Mouse (Mus musculus) effector memory CD4-positive, alpha-beta T cell, adult 5 months (primary cell): ENCODE measurements around the gene Gm6367. TPM values are rescaled to one million over a fixed set of nuclear protein-coding genes. Genes with fewer than 3 reads are reported as not detected.

ENCODE experiments used
- polyA plus RNA-seq: library from polyadenylated mRNA; unstranded; fragments of 100-300 nt; shearing (Covaris generic); gene quantifications from one replicate; pipeline ENCODE4 v1.2.1, GENCODE M21; 2017

The Gm6367 gene
- polyA plus RNA-seq, result not detected

DNA sequence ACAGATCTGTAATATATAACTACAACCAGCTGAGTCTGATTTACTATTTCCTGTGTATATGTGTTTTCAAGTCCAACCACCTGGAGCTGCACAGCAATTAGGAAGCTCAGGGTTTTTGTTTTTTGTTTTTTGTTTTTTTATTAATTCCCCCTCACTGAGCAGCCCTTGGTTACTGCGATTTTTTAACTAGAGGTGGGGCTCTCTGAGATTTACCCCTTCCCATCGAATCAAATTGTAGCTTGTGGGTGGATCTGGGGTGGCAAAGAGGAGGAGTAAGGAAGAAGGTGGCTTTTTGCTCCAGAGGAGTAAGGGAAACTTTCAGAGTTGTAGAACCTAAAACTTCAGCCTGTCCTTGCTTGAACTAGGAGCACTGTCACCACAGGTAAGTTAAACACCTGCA is at the start of gene Gm6367:
Gm6367 (plus strand) TSS at position 301 of the 400 bp plus-strand sequence.

Other genes with a start within 250 kb of the Gm6367 start
- not detected for gene Gm3183, start 123.2 kb upstream of the Gm6367 start, polyA plus RNA-seq
- gene Gm7942, start 118.3 kb downstream of the Gm6367 start, polyA plus RNA-seq, result not detected
- gene Gm16513, start 194.0 kb downstream of the Gm6367 start, polyA plus RNA-seq, result 0.65 TPM